Mouse (Mus musculus): ENCODE data around the gene S100a10. TPM values are rescaled to one million over a fixed set of nuclear protein-coding genes. Genes with fewer than 3 reads are reported as not detected.
"Not testable (repeated sequence)": the region's sequence is repeated elsewhere in the genome, so short reads cannot be mapped to it uniquely, and the experiment has no call there.

The S100a10 gene
- 100 to 1,000 TPM; 166 to 192 TPM for total RNA-seq (2021)
- long read RNA-seq, experiment 1, transcript S100a10-201 (3 exons, 685 nt) = major isoform, 124 of 132 reads
- long read RNA-seq, experiment 1, partial matches to known transcripts = 8 of 132 reads
- long read RNA-seq, experiment 1, other reads (novel, unspliced or antisense) = 0 of 132 reads
- long read RNA-seq, experiment 2, transcript S100a10-201 (3 exons, 685 nt) = major isoform, 35 of 39 reads
- long read RNA-seq, experiment 2, partial matches to known transcripts = 4 of 39 reads
- long read RNA-seq, experiment 2, other reads (novel, unspliced or antisense) = 0 of 39 reads

DNA sequence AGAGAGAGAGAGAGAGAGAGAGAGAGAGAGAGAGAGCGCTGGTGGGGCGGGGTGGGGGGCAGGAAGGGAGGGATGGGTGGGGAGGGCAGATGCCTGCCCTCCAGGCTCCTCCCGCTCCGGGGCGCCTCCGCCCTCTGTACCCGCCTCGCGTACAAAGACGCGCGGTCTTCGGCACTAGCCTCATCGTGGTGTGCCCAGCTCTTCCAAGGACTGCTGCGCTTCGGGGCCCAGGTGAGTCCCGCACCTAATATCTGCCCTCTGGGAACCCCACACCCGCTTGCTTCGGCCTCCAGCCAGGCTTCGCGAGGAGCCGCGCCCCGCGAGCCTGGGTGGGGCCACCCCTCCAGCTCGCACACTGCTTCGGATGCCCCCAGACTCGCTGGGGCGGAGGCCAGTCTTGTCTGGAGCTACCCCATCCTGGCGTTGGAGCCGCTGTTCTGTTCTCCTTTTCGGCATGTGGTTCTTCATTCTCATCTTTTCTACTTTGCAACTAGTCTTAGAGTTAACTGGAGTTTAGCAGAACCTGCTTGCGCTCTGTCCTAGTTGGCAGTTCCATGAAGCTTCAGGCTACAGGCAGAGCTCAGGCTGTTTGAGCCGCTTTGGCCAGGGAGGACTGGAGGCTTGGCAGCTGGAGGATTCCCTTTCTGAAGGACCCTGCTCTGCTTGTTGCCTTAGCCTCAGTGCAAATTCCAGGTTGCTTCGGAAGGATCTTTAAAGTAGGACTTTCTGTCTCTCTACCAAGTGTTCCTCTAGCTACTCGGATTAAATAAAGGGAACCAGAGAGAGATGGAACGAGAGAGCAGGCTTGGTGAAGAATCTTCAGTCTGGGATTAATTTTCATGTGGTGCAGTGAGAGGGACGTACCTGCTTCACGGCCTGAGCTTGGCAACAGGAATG lies at the start of gene S100a10:
TSS of gene S100a10 (plus strand) at position 100 of the 897 bp plus-strand sequence.
- peak; percentile 85 to 87 for DNase-seq

- peak; percentile 47 to 54 for DNase-seq
Observed at GRCm38 (mm10) chr3:93505960-93506863, 48.7 kb upstream of the S100a10 start.

- DNase-seq = no peak
Observed at GRCm38 (mm10) chr3:93506881-93507325, 48.0 kb upstream of the S100a10 start.

- peak; percentile 12 to 19 for DNase-seq
Observed at GRCm38 (mm10) chr3:93509301-93509700, 45.6 kb upstream of the S100a10 start.

GRCm38 (mm10) chr3:93511036-93511435 lies 43.8 kb upstream of the S100a10 start:
- DNase-seq = no peak

GRCm38 (mm10) chr3:93511801-93512200 lies 43.1 kb upstream of the S100a10 start:
- no peak for DNase-seq

DNA sequence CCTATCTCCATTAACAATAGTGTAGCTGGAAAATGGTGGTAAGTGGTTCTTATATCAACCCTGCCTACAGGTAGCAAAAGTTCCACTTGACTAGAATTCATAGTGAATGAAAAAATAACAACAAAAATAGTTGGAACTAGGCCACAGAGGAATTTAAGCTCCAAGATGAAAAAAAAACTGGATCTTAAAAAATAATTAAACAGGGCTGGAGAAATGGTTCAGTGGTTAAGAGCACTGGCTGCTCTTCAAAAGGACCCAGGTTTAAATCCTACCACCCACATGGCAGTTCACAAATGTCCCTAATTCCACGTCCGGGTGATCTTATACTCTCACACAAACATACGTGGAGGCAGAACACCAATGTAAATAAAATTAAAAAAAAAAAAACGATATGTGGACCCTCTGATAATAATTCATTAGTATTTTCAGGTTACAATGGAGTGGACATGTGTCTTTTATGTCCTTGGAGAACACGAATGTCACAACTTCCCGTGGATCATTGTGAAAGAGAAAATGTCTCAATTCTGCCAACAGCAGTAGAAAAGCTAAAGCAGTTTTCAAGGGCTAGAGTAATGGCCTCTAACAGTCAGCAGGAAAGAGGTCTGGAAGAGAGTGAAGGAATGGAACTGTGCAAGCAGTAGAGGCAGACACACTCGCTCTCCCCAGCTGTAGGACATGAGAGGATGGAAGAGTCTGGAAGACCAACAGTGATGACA lies 42.3 kb upstream of the S100a10 start:
- DNase-seq = no peak

GRCm38 (mm10) chr3:93514628-93515027 lies 40.3 kb upstream of the S100a10 start:
- DNase-seq = no peak

GRCm38 (mm10) chr3:93517343-93517742 lies 37.5 kb upstream of the S100a10 start:
- no peak for DNase-seq

- no peak for DNase-seq
Observed at GRCm38 (mm10) chr3:93519856-93520329, 35.0 kb upstream of the S100a10 start.

DNA sequence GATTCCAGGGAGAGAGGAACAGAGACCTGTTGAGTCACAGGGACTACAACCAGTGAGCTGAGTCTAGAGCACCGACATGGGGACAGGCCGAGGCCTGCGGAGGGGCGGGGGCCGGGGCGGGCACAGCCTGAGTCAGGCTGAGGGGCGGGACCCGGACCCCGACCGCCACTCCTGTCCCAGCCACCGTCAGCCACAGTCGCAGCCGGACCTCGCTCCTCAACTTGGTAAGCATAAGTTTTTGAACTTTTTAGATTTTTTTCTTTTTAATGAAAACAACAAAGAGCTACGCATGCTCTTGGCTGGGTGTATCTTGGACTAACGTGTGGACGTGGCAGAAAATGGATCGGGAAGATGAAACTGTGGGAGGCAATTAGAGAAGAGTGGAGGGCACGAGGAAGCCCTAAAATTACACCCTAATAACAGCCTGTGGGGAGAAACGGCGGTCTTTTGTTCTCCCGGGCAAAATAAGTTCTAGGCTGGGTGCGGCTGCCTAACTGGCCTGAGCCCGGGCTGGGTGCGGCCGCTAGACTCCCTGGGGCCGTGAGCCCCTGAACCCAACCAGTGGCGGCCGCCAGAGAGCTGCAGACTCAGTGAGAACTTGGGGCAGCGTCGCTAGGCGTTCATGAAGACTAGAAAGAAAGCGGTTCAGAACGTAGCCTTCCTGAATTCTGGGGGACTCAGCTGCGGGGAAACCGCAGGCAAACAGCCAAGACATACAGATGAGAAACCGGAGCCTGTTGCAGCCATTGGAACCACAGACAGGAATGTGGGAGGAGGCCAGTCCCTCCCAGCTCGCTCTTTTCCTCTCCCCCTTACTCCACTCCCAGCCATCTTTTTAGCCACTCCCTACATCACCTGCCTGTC lies 34.3 kb upstream of the S100a10 start, which contains the start of gene S100a11:
TSS of gene S100a11 (plus strand) at position 159 of the 864 bp plus-strand sequence.
- DNase-seq = peak; percentile 77 to 85

GRCm38 (mm10) chr3:93521462-93522057 lies 33.3 kb upstream of the S100a10 start:
- DNase-seq = no peak

GRCm38 (mm10) chr3:93522611-93523010 lies 32.3 kb upstream of the S100a10 start:
- peak; percentile 67 to 85 for DNase-seq

GRCm38 (mm10) chr3:93527300-93527699 lies 27.6 kb upstream of the S100a10 start:
- DNase-seq = no peak

- DNase-seq = no peak
Observed at GRCm38 (mm10) chr3:93528807-93529206, 26.1 kb upstream of the S100a10 start.

- DNase-seq = peak; percentile 73 to 79
Observed at GRCm38 (mm10) chr3:93537068-93537576, 17.8 kb upstream of the S100a10 start.

GRCm38 (mm10) chr3:93538486-93538885 lies 16.4 kb upstream of the S100a10 start:
- no peak for DNase-seq

DNA sequence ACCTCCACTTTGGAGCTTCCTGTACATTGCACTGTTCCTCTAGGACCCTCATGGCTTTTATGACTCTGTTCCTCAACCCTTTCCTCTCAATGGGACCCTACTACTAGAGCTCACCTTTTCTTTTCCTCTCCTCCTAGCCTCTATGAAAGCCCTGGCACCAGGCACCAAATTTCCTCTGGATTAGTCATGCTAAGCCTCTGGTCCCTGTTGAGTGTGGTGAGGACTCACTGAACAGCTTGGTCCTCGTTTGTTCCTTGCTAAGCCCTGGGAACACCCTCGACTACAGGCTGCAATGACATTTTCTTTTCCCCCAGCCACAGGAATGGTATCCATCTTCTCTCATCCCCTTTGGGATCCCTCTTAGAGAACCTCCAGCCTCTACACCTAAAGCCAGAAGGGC lies 13.4 kb upstream of the S100a10 start:
- no peak for DNase-seq

DNA sequence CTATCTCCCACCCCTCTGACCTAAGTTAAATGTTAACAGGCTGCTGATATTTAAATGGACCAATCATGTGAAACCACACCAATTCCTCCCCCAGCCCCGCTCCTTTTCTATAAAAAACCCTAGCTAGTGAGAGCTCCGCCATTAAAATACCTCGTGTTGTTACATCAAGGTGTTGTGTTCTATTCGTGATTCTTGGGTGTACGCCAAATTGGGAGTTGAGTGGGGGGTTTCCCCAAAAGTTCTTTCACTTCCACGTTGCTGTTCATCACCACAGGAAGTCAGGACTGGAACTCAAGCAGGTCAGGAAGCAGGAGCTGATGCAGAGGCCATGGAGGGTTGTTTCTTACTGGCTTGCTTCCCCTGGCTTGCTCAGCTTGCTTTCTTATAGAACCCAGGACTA lies 10.7 kb upstream of the S100a10 start:
- DNase-seq = not testable (repeated sequence)
